Mouse (Mus musculus) limb, embryonic 15.5 days (tissue): ENCODE measurements around the gene Exosc1. TPM values are rescaled to one million over a fixed set of nuclear protein-coding genes. Genes with fewer than 3 reads are reported as not detected.

Experiments
- ATAC-seq: fragments of 200-750 bp; cut with Nextera tagmentation; 2 replicates; pipeline ENCODE4 v1.8.0; 2017; ENCODE audit warnings: low read depth, moderate TSS enrichment; ENCODE audit not compliant: insufficient number of reproducible peaks, low FRiP score, low TSS enrichment
- H3K27ac ChIP-seq: fragments of 300-500 bp; sonication (generic); 2 replicates; pipeline ENCODE4 v1.5.1; 2015; ENCODE audit warnings: moderate library complexity, mild to moderate bottlenecking, inconsistent platforms
- H3K27me3 ChIP-seq: fragments of 300-500 bp; sonication (generic); 2 replicates; pipeline ENCODE4 v1.6.1; 2015; ENCODE audit warnings: inconsistent platforms
- H3K36me3 ChIP-seq: fragments of 300-500 bp; sonication (generic); 2 replicates; pipeline ENCODE4 v1.6.1; 2015; ENCODE audit warnings: inconsistent platforms
- H3K4me1 ChIP-seq: fragments of 300-500 bp; sonication (generic); 2 replicates; pipeline ENCODE4 v1.6.1; 2015; ENCODE audit warnings: inconsistent platforms
- H3K4me2 ChIP-seq: fragments of 300-500 bp; sonication (generic); 2 replicates; pipeline ENCODE4 v1.6.1; 2015; ENCODE audit warnings: mild to moderate bottlenecking, inconsistent platforms
- H3K4me3 ChIP-seq: fragments of 300-500 bp; sonication (generic); 2 replicates; pipeline ENCODE4 v1.5.1; 2015; ENCODE audit warnings: mild to moderate bottlenecking, inconsistent platforms
- H3K9ac ChIP-seq: fragments of 300-500 bp; sonication (generic); 2 replicates; pipeline ENCODE4 v1.6.1; 2015; ENCODE audit warnings: inconsistent platforms
- H3K9me3 ChIP-seq: fragments of 300-500 bp; sonication (generic); 2 replicates; pipeline ENCODE4 v1.6.1; 2016; ENCODE audit warnings: inconsistent platforms
- WGBS: fragments of 180-500 bp; shearing (Covaris S2); methylation state at CpG from one replicate; pipeline ENCODE4 v1.1.7; 2015; 5-methylcytosine and 5-hydroxymethylcytosine counted together
- polyA plus RNA-seq: library from polyadenylated mRNA; unstranded; fragments of >200 nt; fragmentation: Nextera tagmentation; extraction: Ambion mirVana; gene quantifications from 2 replicates; pipeline ENCODE4 v1.2.1, GENCODE M21; 2015

Exosc1 gene
- polyA plus RNA-seq, 1 experiment from 2014 or later: 70.7 TPM

GRCm38 (mm10) chr19:41912121-41913080 lies 20.8 kb downstream of the Exosc1 start:
- Histone ChIP-seq H3K9me3 (no peaks in the 10 kb centered on the region), H3K27ac (peak overlapping the region; percentile 95), H3K36me3 (peaks cover 18% of the 10 kb centered on the region), H3K4me3 (peak overlapping the region; percentile 89), H3K4me2 (peak overlapping the region; percentile 83), H3K27me3 (no peaks in the 10 kb centered on the region), H3K4me1 (peaks cover 19% of the 10 kb centered on the region), H3K9ac (peak overlapping the region; percentile 85)
- WGBS: under 1% methylated on average over 48 of the region's 53 CpGs
- ATAC-seq: peak; percentile 63

- peak; percentile 93 for ATAC-seq
- WGBS: 7% methylated on average over 54 of the region's 54 CpGs
- peak within 1 kb of the TSS; percentile 89 for H3K4me3 ChIP-seq
- H3K36me3 ChIP-seq: peaks cover 8% of the 10 kb centered on the region
- peak within 1 kb of the TSS; percentile 83 for H3K4me2 ChIP-seq
- H3K4me1 ChIP-seq: peaks cover 19% of the 10 kb centered on the region
- peak within 1 kb of the TSS; percentile 85 for H3K9ac ChIP-seq
- H3K9me3 ChIP-seq: no peaks in the 10 kb centered on the region
- no peaks in the 10 kb centered on the region for H3K27me3 ChIP-seq
- H3K27ac ChIP-seq: peak within 1 kb of the TSS; percentile 95
Measured at GRCm38 (mm10) chr19:41911178-41912073, 21.8 kb downstream of the Exosc1 start, which contains the start of gene Pgam1. Gene Pgam1, plus strand, starts transcription at chr19:41911923.

- no peak for ATAC-seq
- Histone ChIP-seq H3K27ac (no peak overlapping the region), H3K27me3 (no peaks in the 10 kb centered on the region), H3K4me3 (no peak overlapping the region), H3K36me3 (no peaks in the 10 kb centered on the region), H3K4me2 (no peak overlapping the region), H3K9me3 (no peaks in the 10 kb centered on the region), H3K4me1 (peaks cover 19% of the 10 kb centered on the region), H3K9ac (no peak overlapping the region)
- 84% methylated on average over 2 of the region's 2 CpGs for WGBS
Measured at GRCm38 (mm10) chr19:41910396-41910795, 22.8 kb downstream of the Exosc1 start.

- no peak overlapping the region for H3K4me2 ChIP-seq
- H3K4me1 ChIP-seq: peaks cover 10% of the 10 kb centered on the region
- ATAC-seq: no peak
- H3K36me3 ChIP-seq: no peaks in the 10 kb centered on the region
- H3K9me3 ChIP-seq: no peaks in the 10 kb centered on the region
- no peak overlapping the region for H3K9ac ChIP-seq
- H3K4me3 ChIP-seq: no peak overlapping the region
- H3K27me3 ChIP-seq: no peaks in the 10 kb centered on the region
- WGBS: 83% methylated on average over 3 of the region's 3 CpGs
- H3K27ac ChIP-seq: no peak overlapping the region
Measured at GRCm38 (mm10) chr19:41908736-41909135, 24.5 kb downstream of the Exosc1 start.

- 43% methylated on average over 8 of the region's 8 CpGs for WGBS
- H3K4me2 ChIP-seq: no peak overlapping the region
- no peaks in the 10 kb centered on the region for H3K4me1 ChIP-seq
- no peaks in the 10 kb centered on the region for H3K9me3 ChIP-seq
- ATAC-seq: no peak
- no peak overlapping the region for H3K9ac ChIP-seq
- H3K36me3 ChIP-seq: no peaks in the 10 kb centered on the region
- H3K27ac ChIP-seq: peak overlapping the region; percentile 43
- no peaks in the 10 kb centered on the region for H3K27me3 ChIP-seq
- H3K4me3 ChIP-seq: no peak overlapping the region
Measured at GRCm38 (mm10) chr19:41907079-41907760, 26.0 kb downstream of the Exosc1 start.

GRCm38 (mm10) chr19:41906311-41907078 lies 26.7 kb downstream of the Exosc1 start:
- WGBS: 51% methylated on average over 6 of the region's 6 CpGs
- H3K27me3 ChIP-seq: no peaks in the 10 kb centered on the region
- no peaks in the 10 kb centered on the region for H3K9me3 ChIP-seq
- no peak overlapping the region for H3K4me2 ChIP-seq
- peaks cover 4% of the 10 kb centered on the region; the same call in 1 of the 2 replicates for H3K4me1 ChIP-seq
- no peak overlapping the region for H3K9ac ChIP-seq
- no peaks in the 10 kb centered on the region for H3K36me3 ChIP-seq
- H3K4me3 ChIP-seq: no peak overlapping the region
- no peak for ATAC-seq
- H3K27ac ChIP-seq: peak overlapping the region; percentile 43

- H3K27ac ChIP-seq: no peak overlapping the region
- peaks cover 4% of the 10 kb centered on the region; the same call in 1 of the 2 replicates for H3K4me1 ChIP-seq
- no peaks in the 10 kb centered on the region for H3K27me3 ChIP-seq
- no peak for ATAC-seq
- H3K9ac ChIP-seq: no peak overlapping the region
- H3K9me3 ChIP-seq: no peaks in the 10 kb centered on the region
- H3K4me3 ChIP-seq: no peak overlapping the region
- no peak overlapping the region for H3K4me2 ChIP-seq
- 83% methylated on average over 2 of the region's 2 CpGs for WGBS
- H3K36me3 ChIP-seq: no peaks in the 10 kb centered on the region
Measured at GRCm38 (mm10) chr19:41905246-41905645, 28.0 kb downstream of the Exosc1 start.

GRCm38 (mm10) chr19:41902848-41903593 lies 30.2 kb downstream of the Exosc1 start:
- WGBS: 85% methylated on average over 10 of the region's 10 CpGs
- Histone ChIP-seq H3K4me2 (no peak overlapping the region), H3K27ac (no peak overlapping the region), H3K27me3 (no peaks in the 10 kb centered on the region), H3K4me1 (peaks cover 4% of the 10 kb centered on the region; the same call in 1 of the 2 replicates), H3K4me3 (no peak overlapping the region), H3K36me3 (no peaks in the 10 kb centered on the region), H3K9ac (no peak overlapping the region), H3K9me3 (no peaks in the 10 kb centered on the region)
- no peak for ATAC-seq

GRCm38 (mm10) chr19:41901696-41902095 lies 31.5 kb downstream of the Exosc1 start:
- Histone ChIP-seq H3K9ac (no peak overlapping the region), H3K4me2 (no peak overlapping the region), H3K9me3 (no peaks in the 10 kb centered on the region), H3K4me1 (peaks cover 4% of the 10 kb centered on the region; the same call in 1 of the 2 replicates), H3K4me3 (no peak overlapping the region), H3K27ac (no peak overlapping the region), H3K27me3 (no peaks in the 10 kb centered on the region), H3K36me3 (no peaks in the 10 kb centered on the region)
- ATAC-seq: no peak
- WGBS: 42% methylated on average over 2 of the region's 2 CpGs

- ATAC-seq: no peak
- WGBS: 85% methylated on average over 8 of the region's 8 CpGs
- Histone ChIP-seq H3K4me2 (no peak overlapping the region), H3K27ac (no peak overlapping the region), H3K9ac (no peak overlapping the region), H3K4me1 (peaks cover 9% of the 10 kb centered on the region), H3K27me3 (no peaks in the 10 kb centered on the region), H3K9me3 (no peaks in the 10 kb centered on the region), H3K4me3 (no peak overlapping the region), H3K36me3 (no peaks in the 10 kb centered on the region)
Measured at GRCm38 (mm10) chr19:41900495-41901090, 32.6 kb downstream of the Exosc1 start.
